In genomic region chr9:58716886-58717285, GRCm38 (mm10) we compare ENCODE assay signal across 23 mouse cellular contexts.
"Had no signal": no experiment of that assay in that cellular context is flagged by ENCODE, and none has a peak within 500 bp of the region (broad histone marks: within the 10 kb centered on the region; RNA-seq: fewer than 3 reads in every experiment).

No protein-coding gene starts in this region.

- H3K4me3 ChIP-seq: left cerebral cortex, adult 2 months; limb, embryonic 12.5 days; limb, embryonic 15.5 days; liver, embryonic 15.5 days; lung, embryonic 15.5 days; megakaryocyte, embryonic 14.5 days; midbrain, embryonic 10.5 days; midbrain, embryonic 13.5 days; myocyte; neural tube, embryonic 13.5 days; stomach, embryonic 15.5 days had no signal

- H3K27me3 ChIP-seq: limb, embryonic 12.5 days; limb, embryonic 15.5 days; liver, embryonic 15.5 days; lung, embryonic 15.5 days; midbrain, embryonic 13.5 days; neural tube, embryonic 13.5 days; stomach, embryonic 15.5 days had no signal

- H3K9ac ChIP-seq: limb, embryonic 12.5 days; limb, embryonic 15.5 days; liver, embryonic 15.5 days; lung, embryonic 15.5 days; midbrain, embryonic 13.5 days; neural tube, embryonic 13.5 days; stomach, embryonic 15.5 days had no signal

- DNase-seq: layer of hippocampus, postnatal 36 days; left cerebral cortex, postnatal 4 days; lung, adult 18-20 months; lung, postnatal 10 days; lung, postnatal 36 days; retina, postnatal 1 day; right cerebral cortex, postnatal 25 days; spleen, adult 18-20 months; thymus, adult 18-20 months; thymus, postnatal 36 days had no signal

- H3K4me1 ChIP-seq: limb, embryonic 12.5 days; limb, embryonic 15.5 days; lung, embryonic 15.5 days; midbrain, embryonic 13.5 days; neural tube, embryonic 13.5 days; stomach, embryonic 15.5 days had no signal

- H3K27ac ChIP-seq: left cerebral cortex, adult 2 months; limb, embryonic 12.5 days; limb, embryonic 15.5 days; liver, embryonic 15.5 days; lung, embryonic 15.5 days; midbrain, embryonic 10.5 days; midbrain, embryonic 13.5 days; neural tube, embryonic 13.5 days; stomach, embryonic 15.5 days had no signal

- H3K9me3 ChIP-seq: limb, embryonic 12.5 days; limb, embryonic 15.5 days; liver, embryonic 15.5 days; lung, embryonic 15.5 days; megakaryocyte, embryonic 14.5 days; midbrain, embryonic 10.5 days; midbrain, embryonic 13.5 days; neural tube, embryonic 13.5 days; stomach, embryonic 15.5 days had no signal

- ATAC-seq: intestine, postnatal 0 days; midbrain, embryonic 13.5 days; midbrain, embryonic 16.5 days had no signal

- H3K4me2 ChIP-seq: limb, embryonic 12.5 days; limb, embryonic 15.5 days; liver, embryonic 15.5 days; lung, embryonic 15.5 days; midbrain, embryonic 13.5 days; neural tube, embryonic 13.5 days; stomach, embryonic 15.5 days had no signal

- H3K36me3 ChIP-seq: limb, embryonic 12.5 days; limb, embryonic 15.5 days; liver, embryonic 15.5 days; lung, embryonic 15.5 days; midbrain, embryonic 10.5 days; midbrain, embryonic 13.5 days; neural tube, embryonic 13.5 days; stomach, embryonic 15.5 days had no signal
